Mouse (Mus musculus) testis, adult 2 months (tissue): Measurements from ENCODE around the gene Fam83f.

Experiments
- CTCF ChIP-seq: fragments of 200-500 bp; IDR thresholded peaks from 2 replicates; pipeline ENCODE4 v1.5.1; 2012; ENCODE audit warnings: low read depth, mild to moderate bottlenecking, inconsistent platforms, low read length, moderate library complexity; ENCODE audit not compliant: control insufficient read depth, insufficient read depth, insufficient replicate concordance
- POLR2A ChIP-seq: fragments of 200-500 bp; IDR thresholded peaks from 2 replicates; pipeline ENCODE4 v1.6.1; 2012; ENCODE audit warnings: low read depth, mild to moderate bottlenecking, inconsistent platforms, low read length, moderate library complexity; ENCODE audit not compliant: control insufficient read depth

DNA sequence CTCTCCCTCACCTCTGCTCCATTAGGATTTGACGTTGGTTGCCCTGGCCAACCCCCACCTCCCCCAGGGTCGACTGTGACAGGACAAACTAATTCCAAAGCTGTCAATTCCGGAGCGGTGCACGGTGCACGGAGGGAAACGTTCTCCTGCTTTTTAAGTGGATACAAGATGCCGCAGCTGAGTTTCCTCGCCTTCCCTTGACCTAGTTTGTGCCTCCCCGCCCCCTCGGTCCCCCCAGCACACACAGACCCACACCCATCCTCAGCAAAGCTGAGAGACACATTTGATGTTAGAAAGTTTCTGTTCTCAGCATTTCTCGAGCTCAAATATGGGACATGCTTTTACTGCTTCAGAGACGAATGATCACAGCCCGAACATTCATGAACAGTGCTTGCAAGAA lies 40.9 kb upstream of the Fam83f start:
- TF ChIP-seq CTCF (no peak), POLR2A (no peak)
